ENCODE assay signal across 8 mouse cellular contexts in the genomic region with DNA sequence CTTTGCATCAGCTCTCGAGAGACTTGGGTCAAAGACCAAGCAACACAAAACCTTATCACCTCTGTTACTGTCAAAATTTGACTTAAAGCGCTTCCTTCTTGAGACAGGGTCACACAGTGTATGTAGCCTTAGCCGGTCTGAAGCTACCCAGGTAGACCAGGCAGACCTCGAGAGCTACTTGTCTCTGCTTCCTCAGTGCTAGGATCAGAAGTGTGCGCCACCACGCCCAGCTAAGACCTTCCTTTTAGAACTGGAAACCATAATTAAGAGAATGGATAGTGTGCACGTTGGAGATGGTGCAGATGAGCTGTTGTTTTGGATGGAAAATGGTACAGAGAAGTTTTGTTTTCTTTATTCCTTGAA. TPM values are rescaled to one million over a fixed set of nuclear protein-coding genes. Genes with fewer than 3 reads are reported as not detected.
DNase-seq lines count a peak whose midpoint lies in the region; ATAC-seq and TF ChIP-seq lines count a peak whose summit lies in the region.

No protein-coding gene starts in this region.

- ATAC-seq in limb, embryonic 15.5 days (ENCODE audit: insufficient number of reproducible peaks, low FRiP score, low TSS enrichment, low read depth), result peak; percentile 31; the same call in 1 of the 2 replicates

- intact Hi-C loops in left cerebral cortex, postnatal 25 days (cut with DNase I), result loop anchor here (5.0 to 10.0 kb wide), 3 partner anchors 104 to 731 kb away; a partner anchor contains a TSS

- TF ChIP-seq CTCF in cerebellum, adult 2 months (IDR thresholded peaks at IDR 0.05; ENCODE audit: borderline replicate concordance, insufficient read depth, low read depth, low read length), result no peak
- no peak for TF ChIP-seq CTCF in C2C12 (IDR thresholded peaks at IDR 0.05; ENCODE audit: control insufficient read depth, insufficient read depth, insufficient read length)
- TF ChIP-seq CTCF in olfactory bulb, adult 2 months (IDR thresholded peaks at IDR 0.05; ENCODE audit: insufficient read depth, low read depth, low read length), result no peak

- no peak for TF ChIP-seq POLR2A in cerebellum, adult 2 months (IDR thresholded peaks at IDR 0.05; ENCODE audit: borderline replicate concordance, insufficient read depth, low read length)
- no peak for TF ChIP-seq POLR2A in olfactory bulb, adult 2 months (IDR thresholded peaks at IDR 0.05; ENCODE audit: insufficient read depth, low read depth, low read length)

- peak overlapping the region; percentile 85 for H3K9ac ChIP-seq in limb, embryonic 15.5 days

- H3K27ac ChIP-seq in cerebellum, adult 2 months (ENCODE audit: insufficient read depth, low read length), result peak overlapping the region; percentile 76
- H3K27ac ChIP-seq in limb, embryonic 15.5 days, result peak overlapping the region; percentile 89
- peak overlapping the region; percentile 97 for H3K27ac ChIP-seq in olfactory bulb, adult 2 months (ENCODE audit: insufficient read depth, low read depth, low read length)

- H3K36me3 ChIP-seq in C2C12 (ENCODE audit: control insufficient read depth, insufficient read depth), result no peaks in the 10 kb centered on the region
- H3K36me3 ChIP-seq in erythroblast, embryonic 14.5 days (ENCODE audit: control insufficient read depth), result no peaks in the 10 kb centered on the region
- no peaks in the 10 kb centered on the region for H3K36me3 ChIP-seq in limb, embryonic 15.5 days

- H3K4me3 ChIP-seq in cerebellum, adult 2 months (replicated peaks; ENCODE audit: insufficient read depth, low read depth, low read length), result peak overlapping the region; percentile 62
- peak overlapping the region; percentile 77 for H3K4me3 ChIP-seq in C2C12 (ENCODE audit: insufficient read depth, poor library complexity, severe bottlenecking)
- H3K4me3 ChIP-seq in erythroblast, embryonic 14.5 days (replicated peaks), result peak overlapping the region; percentile 95
- H3K4me3 ChIP-seq in limb, embryonic 15.5 days, result peak overlapping the region; percentile 86
- H3K4me3 ChIP-seq in olfactory bulb, adult 2 months (ENCODE audit: insufficient read depth, low read depth, low read length), result peak overlapping the region; percentile 77

- no peaks in the 10 kb centered on the region for H3K9me3 ChIP-seq in erythroblast, embryonic 14.5 days (ENCODE audit: control insufficient read depth, low read length)
- no peaks in the 10 kb centered on the region for H3K9me3 ChIP-seq in limb, embryonic 15.5 days

- 2% methylated on average over 7 of the region's 7 CpGs for WGBS in cerebellum, adult 2 months
- WGBS in limb, embryonic 15.5 days, result 5% methylated on average over 7 of the region's 7 CpGs
- 1% methylated on average over 7 of the region's 7 CpGs for whole genome bisulfite sequencing in olfactory bulb, adult 2 months

- H3ac ChIP-seq in C2C12 (ENCODE audit: control insufficient read depth, insufficient read length, low read depth), result peak overlapping the region; percentile 43

- peaks cover 24% of the 10 kb centered on the region for H3K79me3 ChIP-seq in C2C12 (ENCODE audit: low read depth)

- H3K4me2 ChIP-seq in limb, embryonic 15.5 days, result peak overlapping the region; percentile 76

- peaks cover 41% of the 10 kb centered on the region for H3K79me2 ChIP-seq in C2C12 (ENCODE audit: control insufficient read depth, insufficient read depth)

- DNase-seq in cerebellum, adult 2 months, result no peak
- no peak for DNase-seq in cerebellum, adult 9-11 months
- DNase-seq in layer of hippocampus, adult 18-20 months (ENCODE audit: low spot score in 2 of 2), result no peak
- no peak for DNase-seq in left cerebral cortex, postnatal 25 days (ENCODE audit: low spot score in 2 of 2)

- no peaks in the 10 kb centered on the region; the same call in 1 of the 2 replicates for H3K4me1 ChIP-seq in cerebellum, adult 2 months (ENCODE audit: control insufficient read depth, insufficient read depth, low read length)
- peaks cover 20% of the 10 kb centered on the region for H3K4me1 ChIP-seq in erythroblast, embryonic 14.5 days (ENCODE audit: control insufficient read depth)
- peaks cover 9% of the 10 kb centered on the region for H3K4me1 ChIP-seq in limb, embryonic 15.5 days
- peaks cover 2% of the 10 kb centered on the region; the same call in 1 of the 2 replicates for H3K4me1 ChIP-seq in olfactory bulb, adult 2 months (ENCODE audit: control insufficient read depth, insufficient read depth, low read length)

- H3K27me3 ChIP-seq in cerebellum, adult 2 months (ENCODE audit: control insufficient read depth, insufficient read depth, low read length), result no peaks in the 10 kb centered on the region
- H3K27me3 ChIP-seq in C2C12 (ENCODE audit: control insufficient read depth, insufficient read depth, insufficient read length), result no peaks in the 10 kb centered on the region
- no peaks in the 10 kb centered on the region for H3K27me3 ChIP-seq in erythroblast, embryonic 14.5 days (ENCODE audit: control insufficient read depth)
- no peaks in the 10 kb centered on the region for H3K27me3 ChIP-seq in limb, embryonic 15.5 days

TF ChIP-seq in C2C12, 6 proteins besides CTCF, POLR2A, EP300 and RAD21:
- TF ChIP-seq CEBPB (IDR thresholded peaks at IDR 0.05; ENCODE audit: low read depth), result no peak
- no peak for TF ChIP-seq FOSL1 (IDR thresholded peaks at IDR 0.05; ENCODE audit: insufficient read depth, low read length, poor library complexity, severe bottlenecking)

RNA-seq across cellular contexts. Expression of a gene that starts 4.2 kb away (rescaled TPM):
- 63.2 and 63.9 TPM in 2 replicates for polyA plus RNA-seq in cerebellum, adult 2 months (2012; rRNA removed)
- 27.9 TPM for polyA plus RNA-seq in C2C12 (2012; fragmentation: generic; extraction: Trizol)
- 0.16 and 0.45 TPM in 2 replicates for polyA plus RNA-seq in erythroblast, embryonic 14.5 days (2012)
- polyA plus RNA-seq in limb, embryonic 15.5 days (2015; fragmentation: Nextera tagmentation; extraction: Ambion mirVana), result 41.0 and 44.1 TPM in 2 replicates
- polyA plus RNA-seq in olfactory bulb, adult 2 months (2012; ENCODE audit: insufficient read depth, insufficient read length, low replicate concordance, missing spikeins), result 963 TPM in 1 of 2 replicates, not detected in the other
- total RNA-seq in layer of hippocampus, adult 18-20 months (2021), result 10 to 100 TPM; 73.7 to 74.8 TPM
- 10 to 100 TPM; 54.2 to 59.4 TPM for total RNA-seq in left cerebral cortex, postnatal 25 days (2021)
